Mouse (Mus musculus): ENCODE results near the gene Ndufs2.

Gene Ndufs2

GRCm38 (mm10) chr1:171279012-171279705, 28.0 kb upstream of the Ndufs2 start:
- DNase-seq (ENCODE audit: low read depth, low spot score): no peak

- no peak for DNase-seq (ENCODE audit: low read depth, low spot score)
These were observed 27.2 kb upstream of the Ndufs2 start for GRCm38 (mm10) chr1:171278436-171278835.

- DNase-seq (ENCODE audit: low read depth, low spot score): no peak
These were observed 26.5 kb upstream of the Ndufs2 start for GRCm38 (mm10) chr1:171277736-171278135.

GRCm38 (mm10) chr1:171276110-171276748, 25.0 kb upstream of the Ndufs2 start:
- DNase-seq (ENCODE audit: low read depth, low spot score): no peak

GRCm38 (mm10) chr1:171275144-171275734, 24.1 kb upstream of the Ndufs2 start:
- DNase-seq (ENCODE audit: low read depth, low spot score): no peak

- no peak for DNase-seq (ENCODE audit: low read depth, low spot score)
These were observed 23.0 kb upstream of the Ndufs2 start for GRCm38 (mm10) chr1:171274171-171274570.

- DNase-seq (ENCODE audit: low read depth, low spot score): no peak
These were observed 20.9 kb upstream of the Ndufs2 start for GRCm38 (mm10) chr1:171272086-171272485.

- DNase-seq (ENCODE audit: low read depth, low spot score): no peak
These were observed 20.4 kb upstream of the Ndufs2 start for GRCm38 (mm10) chr1:171271622-171272021.

- no peak for DNase-seq (ENCODE audit: low read depth, low spot score)
These were observed 20.0 kb upstream of the Ndufs2 start for GRCm38 (mm10) chr1:171271196-171271595.

- no peak for DNase-seq (ENCODE audit: low read depth, low spot score)
These were observed 19.3 kb upstream of the Ndufs2 start for GRCm38 (mm10) chr1:171270573-171270900.

- peak; percentile 85 for DNase-seq (ENCODE audit: low read depth, low spot score)
These were observed 18.8 kb upstream of the Ndufs2 start, which contains the start of gene B4galt3 for GRCm38 (mm10) chr1:171269848-171270572. Gene B4galt3, plus strand, starts transcription at chr1:171270328.

- no peak for DNase-seq (ENCODE audit: low read depth, low spot score)
These were observed 17.2 kb upstream of the Ndufs2 start for GRCm38 (mm10) chr1:171268341-171268740.

- no peak for DNase-seq (ENCODE audit: low read depth, low spot score)
These were observed 15.0 kb upstream of the Ndufs2 start for GRCm38 (mm10) chr1:171265971-171266744.

- DNase-seq (ENCODE audit: low read depth, low spot score): no peak
These were observed 12.7 kb upstream of the Ndufs2 start for GRCm38 (mm10) chr1:171263666-171264461.

- DNase-seq (ENCODE audit: low read depth, low spot score): no peak
These were observed 12.0 kb upstream of the Ndufs2 start for GRCm38 (mm10) chr1:171263185-171263611.

GRCm38 (mm10) chr1:171262594-171263130, 11.5 kb upstream of the Ndufs2 start:
- no peak for DNase-seq (ENCODE audit: low read depth, low spot score)

GRCm38 (mm10) chr1:171260316-171260715, 9.1 kb upstream of the Ndufs2 start:
- no peak for DNase-seq (ENCODE audit: low read depth, low spot score)

- no peak for DNase-seq (ENCODE audit: low read depth, low spot score)
These were observed 7.7 kb upstream of the Ndufs2 start for GRCm38 (mm10) chr1:171258921-171259320.

GRCm38 (mm10) chr1:171257781-171258180, 6.6 kb upstream of the Ndufs2 start:
- DNase-seq (ENCODE audit: low read depth, low spot score): no peak

GRCm38 (mm10) chr1:171256937-171257548, 5.9 kb upstream of the Ndufs2 start:
- peak; percentile 65 for DNase-seq (ENCODE audit: low read depth, low spot score)
